Mouse (Mus musculus) bone marrow, adult 2 months (tissue): Measurements from ENCODE around the gene Aqr.

ENCODE experiments used
- CTCF ChIP-seq: fragments of 200-500 bp; IDR thresholded peaks from 2 replicates; pipeline ENCODE4 v1.5.1; 2011; ENCODE audit warnings: low read length, control low read depth; ENCODE audit not compliant: control insufficient read depth, insufficient read depth
- POLR2A ChIP-seq: fragments of 200-500 bp; IDR thresholded peaks from 2 replicates; pipeline ENCODE4 v1.6.1; 2011; ENCODE audit warnings: low read depth, mild to moderate bottlenecking, control low read depth, low read length, borderline replicate concordance; ENCODE audit not compliant: control insufficient read depth

- TF ChIP-seq CTCF (no peak), POLR2A (no peak)
These were observed 133.9 kb downstream of the Aqr start, which contains the start of gene Actc1 for GRCm38 (mm10) chr2:114052696-114053598.
